Mouse (Mus musculus) R1 (cell line): ENCODE measurements at regions not wholly inside any gene's neighbourhood (a gene's known extent, or its start where the extent isn't known, plus 50 kb on each side); places are given as distances from the start of the nearest gene placed in this dataset.

Experiments
- DNase-seq: peaks from one replicate; pipeline ENCODE4 v3.0.0-alpha.2; 2018; ENCODE audit warnings: low read depth, low spot score

GRCm38 (mm10) chr4:87667556-87668154, 365.5 kb downstream of the Mllt3 start:
- DNase-seq: no peak

GRCm38 (mm10) chr4:87665149-87665548, 368.0 kb downstream of the Mllt3 start:
- DNase-seq: no peak

GRCm38 (mm10) chr4:87662876-87663275, 370.3 kb downstream of the Mllt3 start:
- no peak for DNase-seq

GRCm38 (mm10) chr4:87658316-87658715, 374.8 kb downstream of the Mllt3 start:
- peak; percentile 27 for DNase-seq

- no peak for DNase-seq
Observed at GRCm38 (mm10) chr4:87657855-87658254, 375.3 kb downstream of the Mllt3 start.

- DNase-seq: no peak
Observed at GRCm38 (mm10) chr4:87653440-87654165, 379.6 kb downstream of the Mllt3 start.

GRCm38 (mm10) chr4:87652314-87652934, 380.7 kb downstream of the Mllt3 start:
- DNase-seq: no peak

- no peak for DNase-seq
Observed at GRCm38 (mm10) chr4:87651275-87651674, 381.9 kb downstream of the Mllt3 start.

- no peak for DNase-seq
Observed at GRCm38 (mm10) chr4:87650837-87651236, 382.3 kb downstream of the Mllt3 start.

- DNase-seq: no peak
Observed at GRCm38 (mm10) chr4:87650393-87650792, 382.8 kb downstream of the Mllt3 start.

GRCm38 (mm10) chr4:87648919-87649318, 384.2 kb downstream of the Mllt3 start:
- DNase-seq: no peak

GRCm38 (mm10) chr4:87647932-87648911, 384.9 kb downstream of the Mllt3 start:
- DNase-seq: peak; percentile 20

GRCm38 (mm10) chr4:87642002-87642401, 391.2 kb downstream of the Mllt3 start:
- DNase-seq: no peak

- no peak for DNase-seq
Observed at GRCm38 (mm10) chr4:87641551-87641950, 391.6 kb downstream of the Mllt3 start.

GRCm38 (mm10) chr4:87638380-87638646, 394.9 kb downstream of the Mllt3 start:
- no peak for DNase-seq

GRCm38 (mm10) chr4:87637629-87638379, 395.4 kb downstream of the Mllt3 start:
- no peak for DNase-seq

- DNase-seq: no peak
Observed at GRCm38 (mm10) chr4:87611116-87611515, 380.8 kb upstream of the Slc24a2 start.

- no peak for DNase-seq
Observed at GRCm38 (mm10) chr4:87593644-87594043, 363.4 kb upstream of the Slc24a2 start.

GRCm38 (mm10) chr4:87590797-87591196, 360.5 kb upstream of the Slc24a2 start:
- DNase-seq: no peak

GRCm38 (mm10) chr4:87578164-87578563, 347.9 kb upstream of the Slc24a2 start:
- no peak for DNase-seq

- DNase-seq: no peak
Observed at GRCm38 (mm10) chr4:87570950-87571349, 340.7 kb upstream of the Slc24a2 start.
